Mouse (Mus musculus) hindbrain, embryonic 14.5 days (tissue): ENCODE measurements at regions not wholly inside any gene's neighbourhood (a gene's known extent, or its start where the extent isn't known, plus 50 kb on each side); places are given as distances from the start of the nearest gene placed in this dataset.
"Not testable (repeated sequence)": the region's sequence is repeated elsewhere in the genome, so short reads cannot be mapped to it uniquely, and the experiment has no call there.

Source experiments
- ATAC-seq: fragments of 200-750 bp; cut with Nextera tagmentation; 2 replicates; pipeline ENCODE4 v1.8.0; 2017; ENCODE audit warnings: moderate number of reproducible peaks, mild to moderate bottlenecking, moderate TSS enrichment, moderate library complexity; ENCODE audit not compliant: low FRiP score
- DNase-seq: peaks from one replicate; pipeline ENCODE4 v3.0.0-alpha.2; 2015; ENCODE audit warnings: low spot score
- H3K27ac ChIP-seq: fragments of 300-500 bp; sonication (generic); 2 replicates; pipeline ENCODE4 v1.5.1; 2014; ENCODE audit warnings: mild to moderate bottlenecking, moderate library complexity
- H3K27me3 ChIP-seq: fragments of 300-500 bp; sonication (generic); 2 replicates; pipeline ENCODE4 v1.6.1; 2014; ENCODE audit warnings: mild to moderate bottlenecking, low read length, mixed read lengths; ENCODE audit not compliant: control insufficient read depth, insufficient read depth
- H3K36me3 ChIP-seq: fragments of 300-500 bp; sonication (generic); replicated peaks from 2 replicates; pipeline ENCODE4 v1.6.1; 2014; ENCODE audit not compliant: control insufficient read depth, insufficient read depth
- H3K4me1 ChIP-seq: fragments of 300-500 bp; sonication (generic); replicated peaks from 2 replicates; pipeline ENCODE4 v1.6.1; 2014; ENCODE audit warnings: antibody characterized with exemption, low read length, mixed read lengths; ENCODE audit not compliant: control insufficient read depth, insufficient read depth
- H3K4me2 ChIP-seq: fragments of 300-500 bp; sonication (generic); replicated peaks from 2 replicates; pipeline ENCODE4 v1.6.1; 2014; ENCODE audit warnings: mild to moderate bottlenecking, moderate library complexity
- H3K4me3 ChIP-seq: fragments of 300-500 bp; sonication (generic); replicated peaks from 2 replicates; pipeline ENCODE4 v1.5.1; 2014; ENCODE audit warnings: mild to moderate bottlenecking, low read length
- H3K9ac ChIP-seq: fragments of 300-500 bp; sonication (generic); 2 replicates; pipeline ENCODE4 v1.6.1; 2014
- H3K9me3 ChIP-seq: fragments of 300-500 bp; sonication (generic); 2 replicates; pipeline ENCODE4 v1.6.1; 2016; ENCODE audit warnings: low read length; ENCODE audit not compliant: control insufficient read depth
- WGBS: fragments of 180-500 bp; shearing (Covaris S2); extraction: QIAGEN DNeasy Blood & Tissue Kit; methylation state at CpG from one replicate; pipeline ENCODE4 v1.1.7; 2014; 5-methylcytosine and 5-hydroxymethylcytosine counted together

DNA sequence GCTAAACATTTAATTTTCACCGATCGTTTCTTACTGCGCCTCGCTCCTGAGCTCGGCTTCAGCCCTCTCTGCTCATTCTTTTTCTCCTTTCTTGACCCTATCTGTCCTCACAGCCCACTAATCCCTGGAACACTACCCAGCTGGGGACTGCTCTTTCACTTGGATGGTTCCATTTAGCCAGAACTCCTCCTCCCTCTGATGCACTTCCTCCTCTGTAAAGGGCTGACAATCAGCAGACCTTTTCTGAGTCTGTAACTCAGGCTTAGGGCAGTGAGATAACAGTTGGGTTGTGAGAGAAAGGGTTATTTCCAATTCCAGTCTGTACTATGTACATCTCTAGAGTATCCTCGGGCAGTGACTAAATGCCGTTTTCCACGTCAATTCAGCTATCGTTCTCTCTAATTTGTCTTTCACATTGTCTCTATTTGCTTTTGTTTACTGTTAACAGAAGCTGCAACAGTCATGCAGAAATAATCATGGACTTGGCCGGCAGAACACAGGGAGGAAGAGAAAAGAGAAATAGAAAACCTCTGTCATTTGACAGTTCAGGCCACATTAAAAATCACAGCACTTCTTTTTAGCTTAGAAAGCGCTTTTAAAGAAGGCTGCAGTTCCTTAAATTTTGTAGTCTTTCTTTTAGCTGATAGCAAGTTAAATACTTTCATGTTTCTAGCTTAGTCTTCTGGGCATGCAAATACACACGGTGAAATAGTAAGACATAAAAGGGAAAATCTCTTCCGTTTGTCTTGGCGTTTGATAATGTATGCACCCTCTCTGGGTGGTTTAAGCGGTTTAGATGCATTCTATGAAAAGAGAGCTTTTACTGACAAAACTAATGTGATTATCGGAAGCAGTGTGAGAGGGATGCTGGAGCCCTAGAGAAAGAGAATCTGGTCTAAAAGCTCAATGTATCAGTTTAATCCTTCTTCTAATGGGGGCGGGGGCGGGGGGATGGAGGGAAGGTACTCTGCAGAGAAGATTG lies 94.7 kb upstream of the Fam181b start:
- DNase-seq (peak; percentile 47), ATAC-seq (peak; percentile 90)
- Histone ChIP-seq H3K9ac (peak overlapping the region; percentile 24), H3K36me3 (no peaks in the 10 kb centered on the region), H3K9me3 (no peaks in the 10 kb centered on the region), H3K27me3 (no peaks in the 10 kb centered on the region), H3K4me1 (peaks cover 14% of the 10 kb centered on the region; the same call in 1 of the 2 replicates), H3K27ac (peak overlapping the region; percentile 68), H3K4me3 (peak overlapping the region; percentile 14), H3K4me2 (peak overlapping the region; percentile 49)
- 20% methylated on average over 18 of the region's 18 CpGs for WGBS

DNA sequence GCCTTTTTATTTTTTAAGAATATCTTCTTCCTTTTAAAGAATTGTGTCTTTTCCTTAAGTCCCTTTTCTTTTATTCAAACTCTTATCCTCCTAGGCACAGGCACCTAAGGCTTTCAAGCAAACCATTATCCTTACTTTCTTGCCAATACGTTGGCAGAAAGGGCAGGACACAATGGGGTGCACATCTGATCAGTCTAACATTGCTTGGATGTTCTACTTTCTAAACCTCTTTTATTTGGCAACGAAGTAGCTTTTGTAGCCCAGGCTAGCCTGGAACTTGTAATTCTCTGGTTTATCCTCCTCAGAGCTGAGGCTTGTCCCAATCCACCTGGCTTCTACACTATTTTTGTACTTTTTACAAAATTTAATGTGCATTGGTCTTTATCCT lies 94.0 kb upstream of the Fam181b start:
- WGBS: 51% methylated on average over 2 of the region's 2 CpGs
- Histone ChIP-seq H3K4me1 (peaks cover 14% of the 10 kb centered on the region; the same call in 1 of the 2 replicates), H3K27me3 (no peaks in the 10 kb centered on the region), H3K36me3 (no peaks in the 10 kb centered on the region), H3K9ac (no peak overlapping the region), H3K9me3 (no peaks in the 10 kb centered on the region), H3K4me2 (0 out of 2 replicates have a peak overlapping the region, but pooled peaks have one; percentile 49), H3K27ac (peak overlapping the region; percentile 68; the same call in 1 of the 2 replicates), H3K4me3 (no peak overlapping the region)
- ATAC-seq (no peak), DNase-seq (no peak)

DNA sequence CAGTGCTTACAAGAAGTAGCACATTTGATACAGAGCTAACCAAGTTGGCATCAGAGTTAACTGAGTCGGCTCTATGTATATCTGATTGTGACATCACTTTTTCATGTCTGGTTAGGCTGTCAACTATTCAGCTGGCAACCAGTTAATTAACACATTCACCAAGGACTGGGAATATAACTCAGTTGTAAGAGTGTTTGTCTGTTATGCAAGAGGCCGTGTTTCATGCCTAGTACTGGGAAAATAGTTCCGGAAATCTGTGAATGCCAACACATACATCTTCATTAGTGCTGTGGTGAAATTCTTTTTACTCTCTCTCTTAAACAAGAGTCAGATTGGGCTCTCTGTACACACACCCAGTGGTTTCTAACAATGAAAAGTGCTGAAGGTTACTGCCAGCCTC lies 80.8 kb upstream of the Fam181b start:
- WGBS: 75% methylated on average over 3 of the region's 3 CpGs
- ATAC-seq (no peak), DNase-seq (no peak)
- Histone ChIP-seq H3K4me1 (no peaks in the 10 kb centered on the region), H3K4me3 (no peak overlapping the region), H3K9me3 (no peaks in the 10 kb centered on the region), H3K27me3 (no peaks in the 10 kb centered on the region), H3K4me2 (no peak overlapping the region), H3K36me3 (no peaks in the 10 kb centered on the region), H3K27ac (no peak overlapping the region), H3K9ac (no peak overlapping the region)

DNA sequence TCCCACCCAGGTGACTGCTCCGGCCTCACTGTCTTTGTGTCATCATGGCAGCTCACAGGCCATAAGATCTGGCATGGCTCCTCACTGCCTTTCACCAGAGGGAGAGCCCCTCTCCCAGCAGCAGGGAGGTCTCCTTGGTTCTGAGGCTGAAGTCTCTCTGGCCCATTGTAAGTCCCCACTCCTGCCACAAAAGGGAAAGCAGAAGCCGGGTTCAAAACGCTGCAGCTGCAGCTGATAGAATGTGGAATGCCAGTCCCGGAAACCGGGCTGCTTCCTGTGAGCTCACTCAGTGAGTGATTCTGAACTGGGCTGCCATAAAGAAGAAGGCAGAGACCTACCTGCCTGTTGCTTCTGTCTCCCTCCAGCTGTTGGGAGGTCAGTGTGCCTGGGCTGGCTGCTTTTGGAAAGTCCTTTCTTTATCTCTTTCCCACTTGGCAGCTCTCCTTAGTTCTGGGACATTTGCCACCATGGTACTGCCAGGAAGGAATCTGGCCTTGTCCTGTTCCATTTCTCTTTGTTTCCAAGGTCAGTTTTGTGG lies 72.9 kb upstream of the Fam181b start:
- not testable (repeated sequence) for H3K9me3 ChIP-seq, H3K4me3 ChIP-seq, H3K4me1 ChIP-seq, H3K36me3 ChIP-seq, H3K27ac ChIP-seq, H3K27me3 ChIP-seq, H3K4me2 ChIP-seq, H3K9ac ChIP-seq
- 25% methylated on average over 5 of the region's 5 CpGs for WGBS
- peak; percentile 68 for ATAC-seq
- peak; percentile 51 for DNase-seq

DNA sequence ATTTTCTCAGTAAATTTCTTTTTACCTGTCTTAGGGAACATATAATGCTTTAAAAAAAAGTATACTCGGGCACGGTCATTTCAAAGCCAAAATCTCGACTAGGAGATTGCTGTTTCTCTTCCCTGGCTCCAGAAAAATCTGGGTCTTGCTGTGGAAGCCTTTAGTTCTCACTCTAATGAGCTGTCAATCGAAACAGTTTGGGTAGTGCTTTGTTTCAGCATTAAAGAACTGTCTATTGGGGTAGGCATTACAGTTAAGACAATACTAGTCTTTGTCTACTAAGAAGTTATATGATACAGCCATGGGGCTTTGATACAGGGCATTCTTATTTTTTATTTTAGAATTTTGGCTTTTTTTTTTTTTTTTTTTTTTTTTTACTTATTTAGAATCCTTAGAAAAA lies 71.9 kb upstream of the Fam181b start:
- H3K27me3 ChIP-seq: no peaks in the 10 kb centered on the region
- H3K36me3 ChIP-seq: no peaks in the 10 kb centered on the region
- no peak overlapping the region for H3K4me2 ChIP-seq
- no peak for DNase-seq
- no peak overlapping the region for H3K4me3 ChIP-seq
- WGBS: 37% methylated on average over 4 of the region's 4 CpGs
- no peak overlapping the region for H3K9ac ChIP-seq
- ATAC-seq: no peak
- H3K9me3 ChIP-seq: no peaks in the 10 kb centered on the region
- H3K27ac ChIP-seq: no peak overlapping the region; the same call in 1 of the 2 replicates
- H3K4me1 ChIP-seq: no peaks in the 10 kb centered on the region

DNA sequence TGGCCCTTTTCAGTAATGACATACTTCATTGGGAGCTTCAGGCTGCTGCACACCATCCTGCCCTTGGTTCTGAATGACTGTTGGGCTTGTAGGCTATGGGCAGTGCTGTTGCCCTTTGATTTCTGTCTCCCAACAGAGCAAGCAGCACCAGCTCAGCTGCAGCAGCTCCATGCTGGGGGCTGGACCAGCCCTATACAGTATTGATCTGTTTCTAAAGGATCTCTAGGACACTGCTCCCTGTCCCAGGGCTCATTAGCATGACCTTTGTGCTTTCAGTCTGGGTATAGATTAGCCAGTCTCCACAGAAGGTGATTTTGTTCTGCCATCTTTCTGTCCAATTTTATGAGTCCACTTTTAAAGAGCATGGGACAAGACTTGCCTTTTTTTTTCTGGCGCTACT lies 60.3 kb upstream of the Fam181b start:
- ATAC-seq: no peak

DNA sequence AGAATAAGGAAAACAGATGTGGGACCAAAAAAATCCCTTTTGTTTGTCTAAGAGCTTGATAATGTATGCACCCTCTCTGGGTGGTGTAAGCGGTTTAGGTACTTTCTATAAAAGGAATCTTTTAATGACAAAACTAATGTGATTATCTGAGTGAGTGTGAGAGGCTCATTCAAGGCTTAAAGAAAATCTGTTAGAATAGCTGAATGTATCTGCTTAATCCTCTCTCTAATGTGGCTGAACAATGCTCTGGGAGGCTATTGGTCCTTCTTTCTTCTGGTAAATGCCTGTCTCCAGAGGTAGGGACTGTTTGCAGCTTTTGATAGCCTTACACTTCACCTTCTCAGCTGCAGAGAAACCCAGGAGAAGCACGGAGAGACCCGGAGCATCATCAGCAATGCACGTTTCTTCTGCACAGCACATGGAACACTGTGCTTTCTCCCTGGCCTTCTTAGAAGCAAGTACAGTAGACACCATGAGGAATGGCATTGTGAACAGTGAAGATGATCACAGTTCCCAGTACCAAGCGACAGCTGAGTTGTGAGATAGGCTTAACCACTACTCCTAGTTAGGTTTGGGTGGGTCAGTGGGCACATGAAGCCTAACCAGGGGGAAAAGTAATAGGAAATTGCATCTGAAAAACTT lies 56.1 kb upstream of the Fam181b start:
- no peak overlapping the region for H3K9ac ChIP-seq
- WGBS: 56% methylated on average over 5 of the region's 5 CpGs
- H3K36me3 ChIP-seq: no peaks in the 10 kb centered on the region
- no peaks in the 10 kb centered on the region for H3K9me3 ChIP-seq
- H3K4me3 ChIP-seq: no peak overlapping the region
- no peaks in the 10 kb centered on the region for H3K4me1 ChIP-seq
- no peak overlapping the region for H3K4me2 ChIP-seq
- no peak for DNase-seq
- H3K27me3 ChIP-seq: no peaks in the 10 kb centered on the region
- no peak for ATAC-seq
- no peak overlapping the region for H3K27ac ChIP-seq

More for the DNA sequence above, 60.3 kb upstream of the Fam181b start:
- no peak overlapping the region for H3K27ac ChIP-seq
- H3K9ac ChIP-seq: no peak overlapping the region
- DNase-seq: no peak
- H3K27me3 ChIP-seq: no peaks in the 10 kb centered on the region
- H3K4me1 ChIP-seq: no peaks in the 10 kb centered on the region
- WGBS: 100% methylated on average over 1 of the region's 1 CpGs
- no peaks in the 10 kb centered on the region for H3K9me3 ChIP-seq
- no peaks in the 10 kb centered on the region for H3K36me3 ChIP-seq
- H3K4me2 ChIP-seq: no peak overlapping the region
- no peak overlapping the region for H3K4me3 ChIP-seq

DNA sequence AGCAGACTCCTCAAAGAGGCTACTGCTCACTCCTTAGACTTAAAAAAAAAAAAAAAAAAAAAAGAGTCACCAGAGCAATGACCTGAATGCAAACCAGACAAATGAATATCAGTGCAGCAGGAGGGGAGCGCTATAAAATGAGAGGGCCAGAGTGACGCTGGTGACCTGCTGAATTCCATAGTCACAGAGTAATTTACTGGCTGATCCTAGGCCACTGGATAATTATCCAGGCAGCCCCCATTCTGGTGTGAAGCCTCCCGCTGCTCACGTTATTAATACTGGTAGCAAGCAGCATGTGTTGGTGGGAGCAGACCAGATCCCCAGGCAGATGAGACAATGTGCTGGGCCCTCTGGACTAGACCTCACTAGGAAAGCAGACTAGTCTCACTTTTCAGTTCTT lies 53.4 kb upstream of the Fam181b start:
- 25% methylated on average over 4 of the region's 4 CpGs for WGBS
- H3K9ac ChIP-seq: no peak overlapping the region
- DNase-seq (no peak), ATAC-seq (no peak)
- no peak overlapping the region for H3K4me3 ChIP-seq
- no peak overlapping the region for H3K27ac ChIP-seq
- H3K27me3 ChIP-seq: no peaks in the 10 kb centered on the region
- no peaks in the 10 kb centered on the region for H3K9me3 ChIP-seq
- H3K36me3 ChIP-seq: no peaks in the 10 kb centered on the region
- no peaks in the 10 kb centered on the region for H3K4me1 ChIP-seq
- no peak overlapping the region for H3K4me2 ChIP-seq
